Mouse (Mus musculus) lung, embryonic 15.5 days (tissue): ENCODE measurements around the gene Wwc2. TPM values are rescaled to one million over a fixed set of nuclear protein-coding genes. Genes with fewer than 3 reads are reported as not detected.

Source experiments
- ATAC-seq: fragments of 200-750 bp; cut with Nextera tagmentation; 2 replicates; pipeline ENCODE4 v1.8.0; 2017; ENCODE audit warnings: moderate number of reproducible peaks, borderline replicate concordance; ENCODE audit not compliant: low FRiP score, low TSS enrichment; ENCODE audit errors: extremely low read depth
- H3K27ac ChIP-seq: fragments of 300-500 bp; sonication (generic); 2 replicates; pipeline ENCODE4 v1.5.1; 2015; ENCODE audit warnings: moderate library complexity, mild to moderate bottlenecking, inconsistent platforms
- H3K27me3 ChIP-seq: fragments of 300-500 bp; sonication (generic); 2 replicates; pipeline ENCODE4 v1.6.1; 2015; ENCODE audit warnings: inconsistent platforms
- H3K36me3 ChIP-seq: fragments of 300-500 bp; sonication (generic); 2 replicates; pipeline ENCODE4 v1.6.1; 2015; ENCODE audit warnings: inconsistent platforms
- H3K4me1 ChIP-seq: fragments of 300-500 bp; sonication (generic); 2 replicates; pipeline ENCODE4 v1.6.1; 2015; ENCODE audit warnings: inconsistent platforms
- H3K4me2 ChIP-seq: fragments of 300-500 bp; sonication (generic); 2 replicates; pipeline ENCODE4 v1.6.1; 2015; ENCODE audit warnings: inconsistent platforms, mild to moderate bottlenecking, moderate library complexity
- H3K4me3 ChIP-seq: fragments of 300-500 bp; sonication (generic); 2 replicates; pipeline ENCODE4 v1.5.1; 2015; ENCODE audit warnings: mild to moderate bottlenecking, inconsistent platforms
- H3K9ac ChIP-seq: fragments of 300-500 bp; sonication (generic); 2 replicates; pipeline ENCODE4 v1.6.1; 2015; ENCODE audit warnings: inconsistent platforms
- H3K9me3 ChIP-seq: fragments of 300-500 bp; sonication (generic); 2 replicates; pipeline ENCODE4 v1.6.1; 2016; ENCODE audit warnings: inconsistent platforms
- WGBS: fragments of 180-500 bp; shearing (Covaris S2); methylation state at CpG from one replicate; pipeline ENCODE4 v1.1.7; 2015; 5-methylcytosine and 5-hydroxymethylcytosine counted together
- polyA plus RNA-seq: library from polyadenylated mRNA; unstranded; fragments of >200 nt; fragmentation: Nextera tagmentation; extraction: Ambion mirVana; gene quantifications from 2 replicates; pipeline ENCODE4 v1.2.1, GENCODE M21; 2015

Wwc2 gene
- polyA plus RNA-seq, 1 experiment from 2014 or later: 13.9 TPM

- peaks cover 57% of the 10 kb centered on the region for H3K4me1 ChIP-seq
- no peak overlapping the region for H3K9ac ChIP-seq
- H3K27me3 ChIP-seq: no peaks in the 10 kb centered on the region
- ATAC-seq: no peak
- no peak overlapping the region for H3K4me3 ChIP-seq
- H3K36me3 ChIP-seq: no peaks in the 10 kb centered on the region
- H3K27ac ChIP-seq: peak overlapping the region; percentile 88; the same call in 1 of the 2 replicates
- WGBS: 84% methylated on average over 3 of the region's 3 CpGs
- no peaks in the 10 kb centered on the region for H3K9me3 ChIP-seq
- no peak overlapping the region for H3K4me2 ChIP-seq
Measured at GRCm38 (mm10) chr8:47933087-47933486, 57.6 kb downstream of the Wwc2 start.

- H3K4me3 ChIP-seq: peak overlapping the region; percentile 0; the same call in 1 of the 2 replicates
Measured at GRCm38 (mm10) chr8:47932028-47932790, 58.5 kb downstream of the Wwc2 start.

GRCm38 (mm10) chr8:47931371-47931770 is 59.4 kb downstream of the Wwc2 start:
- H3K27ac ChIP-seq: no peak overlapping the region
- WGBS: 61% methylated on average over 7 of the region's 7 CpGs
- H3K36me3 ChIP-seq: no peaks in the 10 kb centered on the region
- no peak overlapping the region for H3K4me3 ChIP-seq
- no peaks in the 10 kb centered on the region for H3K9me3 ChIP-seq
- peaks cover 60% of the 10 kb centered on the region for H3K4me1 ChIP-seq
- no peak for ATAC-seq
- H3K9ac ChIP-seq: no peak overlapping the region
- H3K4me2 ChIP-seq: no peak overlapping the region
- H3K27me3 ChIP-seq: no peaks in the 10 kb centered on the region

More at GRCm38 (mm10) chr8:47932028-47932790, 58.5 kb downstream of the Wwc2 start:
- Histone ChIP-seq H3K27ac (peak overlapping the region; percentile 88), H3K9ac (no peak overlapping the region), H3K4me2 (peak overlapping the region; percentile 51), H3K36me3 (no peaks in the 10 kb centered on the region), H3K4me1 (peaks cover 57% of the 10 kb centered on the region), H3K9me3 (no peaks in the 10 kb centered on the region), H3K27me3 (no peaks in the 10 kb centered on the region)
- 4% methylated on average over 16 of the region's 16 CpGs for WGBS
- ATAC-seq: peak; percentile 81

GRCm38 (mm10) chr8:47929615-47930014 is 61.1 kb downstream of the Wwc2 start:
- Histone ChIP-seq H3K9me3 (no peaks in the 10 kb centered on the region), H3K4me1 (peaks cover 67% of the 10 kb centered on the region)

GRCm38 (mm10) chr8:47928604-47929185 is 62.0 kb downstream of the Wwc2 start:
- 78% methylated on average over 12 of the region's 12 CpGs for WGBS
- Histone ChIP-seq H3K9me3 (no peaks in the 10 kb centered on the region), H3K9ac (no peak overlapping the region), H3K4me2 (no peak overlapping the region), H3K27ac (no peak overlapping the region), H3K27me3 (no peaks in the 10 kb centered on the region), H3K4me1 (peaks cover 66% of the 10 kb centered on the region), H3K36me3 (no peaks in the 10 kb centered on the region), H3K4me3 (no peak overlapping the region)
- no peak for ATAC-seq

More at GRCm38 (mm10) chr8:47929615-47930014, 61.1 kb downstream of the Wwc2 start:
- H3K36me3 ChIP-seq: no peaks in the 10 kb centered on the region
- H3K4me3 ChIP-seq: no peak overlapping the region
- ATAC-seq: no peak
- H3K4me2 ChIP-seq: no peak overlapping the region
- WGBS: 80% methylated on average over 12 of the region's 12 CpGs
- no peak overlapping the region for H3K27ac ChIP-seq
- H3K9ac ChIP-seq: no peak overlapping the region
- no peaks in the 10 kb centered on the region for H3K27me3 ChIP-seq

GRCm38 (mm10) chr8:47924921-47925320 is 65.8 kb downstream of the Wwc2 start:
- Histone ChIP-seq H3K9me3 (no peaks in the 10 kb centered on the region), H3K36me3 (peaks cover 3% of the 10 kb centered on the region; the same call in 1 of the 2 replicates), H3K27me3 (no peaks in the 10 kb centered on the region), H3K4me2 (peak overlapping the region; percentile 5; the same call in 1 of the 2 replicates), H3K4me1 (peaks cover 48% of the 10 kb centered on the region), H3K9ac (no peak overlapping the region), H3K27ac (peak overlapping the region; percentile 79), H3K4me3 (no peak overlapping the region)
- peak; percentile 51; the same call in 1 of the 2 replicates for ATAC-seq
- WGBS: 58% methylated on average over 6 of the region's 6 CpGs

- H3K4me2 ChIP-seq: no peak overlapping the region
- H3K9ac ChIP-seq: no peak overlapping the region
- ATAC-seq: no peak
- no peak overlapping the region for H3K27ac ChIP-seq
- peaks cover 9% of the 10 kb centered on the region for H3K36me3 ChIP-seq
- H3K4me3 ChIP-seq: no peak overlapping the region
- H3K4me1 ChIP-seq: peaks cover 38% of the 10 kb centered on the region
- H3K27me3 ChIP-seq: no peaks in the 10 kb centered on the region
- no peaks in the 10 kb centered on the region for H3K9me3 ChIP-seq
- 51% methylated on average over 10 of the region's 10 CpGs for whole genome bisulfite sequencing
Measured at GRCm38 (mm10) chr8:47922816-47923215, 67.9 kb downstream of the Wwc2 start.

GRCm38 (mm10) chr8:47922011-47922410 is 68.7 kb downstream of the Wwc2 start:
- Histone ChIP-seq H3K4me2 (no peak overlapping the region), H3K27ac (no peak overlapping the region), H3K9ac (no peak overlapping the region), H3K4me1 (peaks cover 40% of the 10 kb centered on the region), H3K36me3 (peaks cover 9% of the 10 kb centered on the region), H3K27me3 (no peaks in the 10 kb centered on the region), H3K9me3 (no peaks in the 10 kb centered on the region), H3K4me3 (no peak overlapping the region)
- no peak for ATAC-seq
- 58% methylated on average over 4 of the region's 4 CpGs for WGBS

- no peaks in the 10 kb centered on the region for H3K9me3 ChIP-seq
Measured at GRCm38 (mm10) chr8:47920575-47921144, 70.1 kb downstream of the Wwc2 start.

GRCm38 (mm10) chr8:47917060-47918035 is 73.4 kb downstream of the Wwc2 start:
- 79% methylated on average over 19 of the region's 19 CpGs for WGBS
- Histone ChIP-seq H3K4me1 (peaks cover 15% of the 10 kb centered on the region; the same call in 1 of the 2 replicates), H3K27me3 (no peaks in the 10 kb centered on the region), H3K4me2 (no peak overlapping the region), H3K4me3 (no peak overlapping the region), H3K9ac (no peak overlapping the region), H3K9me3 (no peaks in the 10 kb centered on the region), H3K27ac (no peak overlapping the region), H3K36me3 (peaks cover 9% of the 10 kb centered on the region)
- ATAC-seq: no peak

More at GRCm38 (mm10) chr8:47920575-47921144, 70.1 kb downstream of the Wwc2 start:
- Histone ChIP-seq H3K27ac (no peak overlapping the region), H3K4me3 (no peak overlapping the region), H3K4me2 (no peak overlapping the region), H3K4me1 (peaks cover 36% of the 10 kb centered on the region), H3K27me3 (no peaks in the 10 kb centered on the region), H3K36me3 (peaks cover 9% of the 10 kb centered on the region), H3K9ac (no peak overlapping the region)
- no peak for ATAC-seq
- 93% methylated on average over 6 of the region's 6 CpGs for WGBS

GRCm38 (mm10) chr8:47915521-47915920 is 75.2 kb downstream of the Wwc2 start:
- Histone ChIP-seq H3K4me2 (no peak overlapping the region), H3K27ac (no peak overlapping the region), H3K4me1 (peaks cover 8% of the 10 kb centered on the region; the same call in 1 of the 2 replicates), H3K36me3 (peaks cover 9% of the 10 kb centered on the region), H3K9ac (no peak overlapping the region), H3K4me3 (no peak overlapping the region), H3K27me3 (no peaks in the 10 kb centered on the region), H3K9me3 (no peaks in the 10 kb centered on the region)
- ATAC-seq: no peak
- WGBS: 76% methylated on average over 2 of the region's 2 CpGs
